Mouse (Mus musculus): ENCODE measurements at regions not wholly inside any gene's neighbourhood (a gene's known extent, or its start where the extent isn't known, plus 50 kb on each side); places are given as distances from the start of the nearest gene placed in this dataset.
A peak's percentile ranks its signal among the peaks of the same experiment; 100 is the strongest.

GRCm38 (mm10) chr11:105538421-105539210 is 51.2 kb upstream of the Tanc2 start:
- intact Hi-C loops (cut with DNase I): no loop called here
- DNase-seq: no peak

GRCm38 (mm10) chr11:105532616-105533015 is 57.2 kb upstream of the Tanc2 start:
- intact Hi-C loops (cut with DNase I): no loop called here
- no peak for DNase-seq

GRCm38 (mm10) chr11:105530711-105531157 is 59.1 kb upstream of the Tanc2 start:
- DNase-seq: peak; percentile 71 to 77
- intact Hi-C loops (cut with DNase I): no loop called here

GRCm38 (mm10) chr11:105526066-105526465 is 63.7 kb upstream of the Tanc2 start:
- intact Hi-C loops (cut with DNase I): no loop called here
- no peak for DNase-seq

- DNase-seq: peak; percentile 66 to 69
- intact Hi-C loops (cut with DNase I): no loop called here
These were observed 64.2 kb upstream of the Tanc2 start for GRCm38 (mm10) chr11:105525608-105526007.

- no peak for DNase-seq
- intact Hi-C loops (cut with DNase I): no loop called here
These were observed 65.4 kb upstream of the Tanc2 start for GRCm38 (mm10) chr11:105524400-105524799.

GRCm38 (mm10) chr11:105523765-105524164 is 66.0 kb upstream of the Tanc2 start:
- DNase-seq: no peak
- intact Hi-C loops (cut with DNase I): no loop called here

GRCm38 (mm10) chr11:105520398-105520797 is 63.9 kb upstream of the March10 start:
- DNase-seq: no peak
- intact Hi-C loops (cut with DNase I): no loop called here

GRCm38 (mm10) chr11:105513275-105513674 is 56.7 kb upstream of the March10 start:
- DNase-seq: no peak
- intact Hi-C loops (cut with DNase I): no loop called here

GRCm38 (mm10) chr11:105510626-105511025 is 54.1 kb upstream of the March10 start:
- DNase-seq: no peak

GRCm38 (mm10) chr11:105510056-105510455 is 53.5 kb upstream of the March10 start:
- intact Hi-C loops (cut with DNase I): no loop called here
- DNase-seq: no peak

More at GRCm38 (mm10) chr11:105510626-105511025, 54.1 kb upstream of the March10 start:
- intact Hi-C loops (cut with DNase I): no loop called here

GRCm38 (mm10) chr11:105508660-105509038 is 52.1 kb upstream of the March10 start:
- DNase-seq: no peak
- intact Hi-C loops (cut with DNase I): loop anchor here (5.0 kb wide), 1 partner anchor 141 kb away; no protein-coding TSS in a partner anchor

GRCm38 (mm10) chr11:105507972-105508659 is 51.6 kb upstream of the March10 start:
- intact Hi-C loops (cut with DNase I): loop anchor here (5.0 kb wide), 1 partner anchor 141 kb away; no protein-coding TSS in a partner anchor
- no peak for DNase-seq

GRCm38 (mm10) chr11:105507332-105507971 is 50.9 kb upstream of the March10 start:
- DNase-seq: no peak
- intact Hi-C loops (cut with DNase I): loop anchor here (5.0 kb wide), 1 partner anchor 140 kb away; no protein-coding TSS in a partner anchor
